Mouse (Mus musculus) stomach, embryonic 14.5 days (tissue): Measurements from ENCODE around the gene Hist1h2be. TPM values are rescaled to one million over a fixed set of nuclear protein-coding genes. Genes with fewer than 3 reads are reported as not detected.
"Not testable (repeated sequence)": the region's sequence is repeated elsewhere in the genome, so short reads cannot be mapped to it uniquely, and the experiment has no call there.

Source experiments
- ATAC-seq: fragments of 200-750 bp; cut with Nextera tagmentation; 2 replicates; pipeline ENCODE4 v1.8.0; 2017; ENCODE audit warnings: low read depth, moderate TSS enrichment; ENCODE audit not compliant: insufficient number of reproducible peaks, insufficient read depth, low FRiP score
- H3K27ac ChIP-seq: fragments of 300-500 bp; sonication (generic); 2 replicates; pipeline ENCODE4 v1.5.1; 2014; ENCODE audit warnings: mild to moderate bottlenecking, low read length, moderate library complexity, mixed read lengths
- H3K27me3 ChIP-seq: fragments of 300-500 bp; sonication (generic); 2 replicates; pipeline ENCODE4 v1.6.1; 2014; ENCODE audit warnings: low read length, control low read depth, mixed read lengths; ENCODE audit not compliant: control insufficient read depth, insufficient read depth
- H3K36me3 ChIP-seq: fragments of 300-500 bp; sonication (generic); 2 replicates; pipeline ENCODE4 v1.6.1; 2014; ENCODE audit warnings: mild to moderate bottlenecking, control low read depth, low read length, moderate library complexity, mixed read lengths; ENCODE audit not compliant: control insufficient read depth, insufficient read depth
- H3K4me1 ChIP-seq: fragments of 300-500 bp; sonication (generic); 2 replicates; pipeline ENCODE4 v1.6.1; 2014; ENCODE audit warnings: low read length, control low read depth, mixed read lengths; ENCODE audit not compliant: control insufficient read depth, insufficient read depth
- H3K4me2 ChIP-seq: fragments of 300-500 bp; sonication (generic); replicated peaks from 2 replicates; pipeline ENCODE4 v1.6.1; 2014; ENCODE audit warnings: low read depth, low read length, control low read depth
- H3K4me3 ChIP-seq: fragments of 300-500 bp; sonication (generic); 2 replicates; pipeline ENCODE4 v1.5.1; 2014; ENCODE audit warnings: low read depth, low read length, control low read depth
- H3K9ac ChIP-seq: fragments of 300-500 bp; sonication (generic); replicated peaks from 2 replicates; pipeline ENCODE4 v1.6.1; 2014; ENCODE audit warnings: low read depth, mild to moderate bottlenecking, control low read depth, low read length, moderate library complexity, mixed read lengths
- H3K9me3 ChIP-seq: fragments of 300-500 bp; sonication (generic); 2 replicates; pipeline ENCODE4 v1.6.1; 2016; ENCODE audit warnings: low read depth, low read length, control low read depth; ENCODE audit not compliant: control insufficient read depth
- WGBS: fragments of 180-500 bp; shearing (Covaris S2); extraction: QIAGEN DNeasy Blood & Tissue Kit; methylation state at CpG from one replicate; pipeline ENCODE4 v1.1.7; 2014; 5-methylcytosine and 5-hydroxymethylcytosine counted together
- polyA plus RNA-seq: library from polyadenylated mRNA; unstranded; fragments of >200 nt; fragmentation: Nextera tagmentation; extraction: Ambion mirVana; gene quantifications from 2 replicates; pipeline ENCODE4 v1.2.1, GENCODE M21; 2014

Gene Hist1h2be
- polyA plus RNA-seq, 1 experiment from 2014 or later, result 2.8 TPM

- WGBS, result 46% methylated on average over 8 of the region's 8 CpGs
- no peaks in the 10 kb centered on the region for H3K9me3 ChIP-seq
- H3K27ac ChIP-seq, result peak overlapping the region; percentile 88
- ATAC-seq, result no peak
- peaks cover 11% of the 10 kb centered on the region; the same call in 1 of the 2 replicates for H3K4me1 ChIP-seq
- peak overlapping the region; percentile 56 for H3K4me2 ChIP-seq
- peak overlapping the region; percentile 39; the same call in 1 of the 2 replicates for H3K4me3 ChIP-seq
- H3K36me3 ChIP-seq, result no peaks in the 10 kb centered on the region
- H3K27me3 ChIP-seq, result no peaks in the 10 kb centered on the region
- no peak overlapping the region for H3K9ac ChIP-seq
These were observed 68.7 kb downstream of the Hist1h2be start for GRCm38 (mm10) chr13:23551931-23552914.

GRCm38 (mm10) chr13:23551146-23551834 is 69.6 kb downstream of the Hist1h2be start, which contains the start of gene Hist1h4f:
TSS of gene Hist1h4f (minus strand) at chr13:23551648.
- peak within 1 kb of the TSS; percentile 55 for H3K9ac ChIP-seq
- H3K36me3 ChIP-seq, H3K9me3 ChIP-seq, H3K27me3 ChIP-seq, H3K4me1 ChIP-seq: not testable (repeated sequence)
- peak within 1 kb of the TSS; percentile 88 for H3K27ac ChIP-seq
- peak; percentile 81 for ATAC-seq
- peak within 1 kb of the TSS; percentile 39 for H3K4me3 ChIP-seq
- under 1% methylated on average over 47 of the region's 47 CpGs for WGBS
- peak within 1 kb of the TSS; percentile 56 for H3K4me2 ChIP-seq

- H3K36me3 ChIP-seq, result no peaks in the 10 kb centered on the region
- peak overlapping the region; percentile 88 for H3K27ac ChIP-seq
- 5% methylated on average over 3 of the region's 3 CpGs for WGBS
- H3K9ac ChIP-seq, result peak overlapping the region; percentile 55
- ATAC-seq, result no peak
- H3K9me3 ChIP-seq, result no peaks in the 10 kb centered on the region
- H3K4me2 ChIP-seq, result peak overlapping the region; percentile 56
- H3K4me1 ChIP-seq, result peaks cover 8% of the 10 kb centered on the region; the same call in 1 of the 2 replicates
- H3K4me3 ChIP-seq, result peak overlapping the region; percentile 39
- H3K27me3 ChIP-seq, result no peaks in the 10 kb centered on the region
These were observed 70.2 kb downstream of the Hist1h2be start for GRCm38 (mm10) chr13:23550761-23551145.

GRCm38 (mm10) chr13:23546694-23547093 is 74.2 kb downstream of the Hist1h2be start:
- no peak overlapping the region for H3K4me3 ChIP-seq

GRCm38 (mm10) chr13:23544787-23545120 is 76.2 kb downstream of the Hist1h2be start:
- peak overlapping the region; percentile 32 for H3K4me3 ChIP-seq
- not testable (repeated sequence) for H3K27me3 ChIP-seq, ATAC-seq, H3K9ac ChIP-seq, H3K9me3 ChIP-seq, H3K4me1 ChIP-seq, H3K36me3 ChIP-seq
- H3K4me2 ChIP-seq, result peak overlapping the region; percentile 28; the same call in 1 of the 2 replicates
- WGBS, result 1% methylated on average over 11 of the region's 14 CpGs
- H3K27ac ChIP-seq, result peak overlapping the region; percentile 94

More at GRCm38 (mm10) chr13:23546694-23547093, 74.2 kb downstream of the Hist1h2be start:
- Histone ChIP-seq H3K27me3 (no peaks in the 10 kb centered on the region), H3K9ac (no peak overlapping the region), H3K36me3 (no peaks in the 10 kb centered on the region), H3K4me1 (no peaks in the 10 kb centered on the region), H3K9me3 (no peaks in the 10 kb centered on the region), H3K27ac (no peak overlapping the region), H3K4me2 (no peak overlapping the region)
- WGBS, result 66% methylated on average over 5 of the region's 5 CpGs
- no peak for ATAC-seq

GRCm38 (mm10) chr13:23543965-23544786 is 76.7 kb downstream of the Hist1h2be start, which contains the start of gene Hist1h3f:
TSS of gene Hist1h3f (plus strand) at chr13:23544052.
- ATAC-seq, result peak; percentile 91
- no peaks in the 10 kb centered on the region for H3K9me3 ChIP-seq
- H3K36me3 ChIP-seq, result no peaks in the 10 kb centered on the region
- H3K9ac ChIP-seq, result peak within 1 kb of the TSS; percentile 57
- peak within 1 kb of the TSS; percentile 59 for H3K4me2 ChIP-seq
- no peaks in the 10 kb centered on the region for H3K4me1 ChIP-seq
- WGBS, result under 1% methylated on average over 24 of the region's 45 CpGs
- H3K4me3 ChIP-seq, result peak within 1 kb of the TSS; percentile 38
- H3K27me3 ChIP-seq, result no peaks in the 10 kb centered on the region
- peak within 1 kb of the TSS; percentile 94 for H3K27ac ChIP-seq

- Histone ChIP-seq H3K9ac (peak within 1 kb of the TSS; percentile 57), H3K4me2 (peak within 1 kb of the TSS; percentile 59), H3K4me3 (peak within 1 kb of the TSS; percentile 38), H3K27ac (peak within 1 kb of the TSS; percentile 94)
- WGBS, result under 1% methylated on average over 26 of the region's 42 CpGs
- not testable (repeated sequence) for H3K9me3 ChIP-seq, H3K4me1 ChIP-seq, H3K27me3 ChIP-seq, H3K36me3 ChIP-seq
- peak; percentile 96 for ATAC-seq
These were observed 77.8 kb downstream of the Hist1h2be start, which contains the start of gene Hist1h2bh for GRCm38 (mm10) chr13:23542999-23543607. TSS of gene Hist1h2bh (minus strand) at chr13:23543392.
